Mouse (Mus musculus) C2C12 (cell line): ENCODE results near the gene Acly. TPM values are rescaled to one million over a fixed set of nuclear protein-coding genes. Genes with fewer than 3 reads are reported as not detected.
A peak's percentile ranks its signal among the peaks of the same experiment; 100 is the strongest.

Experiments
- H3K27me3 ChIP-seq: one replicate; pipeline ENCODE4 v1.6.1; 2011; ENCODE audit not compliant: control insufficient read depth, insufficient read depth, insufficient read length
- H3K36me3 ChIP-seq: one replicate; pipeline ENCODE4 v1.6.1; 2011; ENCODE audit not compliant: control insufficient read depth, insufficient read depth
- H3K4me3 ChIP-seq: one replicate; pipeline ENCODE4 v1.5.1; 2011; ENCODE audit warnings: mild to moderate bottlenecking, control low read depth; ENCODE audit not compliant: poor library complexity, insufficient read depth, severe bottlenecking
- H3K79me2 ChIP-seq: one replicate; pipeline ENCODE4 v1.6.1; 2011; ENCODE audit not compliant: control insufficient read depth, insufficient read depth
- H3K79me3 ChIP-seq: one replicate; pipeline ENCODE4 v1.6.1; 2011; ENCODE audit warnings: low read depth, control low read depth
- H3ac ChIP-seq: one replicate; pipeline ENCODE3; 2011; ENCODE audit warnings: low read depth; ENCODE audit not compliant: control insufficient read depth, insufficient read length
- CEBPB ChIP-seq: IDR thresholded peaks from one replicate; pipeline ENCODE4 v1.6.1; 2011; ENCODE audit warnings: low read depth, mild to moderate bottlenecking, control low read depth, moderate library complexity
- CTCF ChIP-seq: IDR thresholded peaks from one replicate; pipeline ENCODE4 v1.5.1; 2011; ENCODE audit not compliant: control insufficient read depth, insufficient read depth, insufficient read length
- FOSL1 ChIP-seq: IDR thresholded peaks from one replicate; pipeline ENCODE4 v1.8.0; 2011; ENCODE audit warnings: mild to moderate bottlenecking, low read length; ENCODE audit not compliant: poor library complexity, insufficient read depth, severe bottlenecking
- MAX ChIP-seq: IDR thresholded peaks from one replicate; pipeline ENCODE4 v1.6.1; 2011; ENCODE audit warnings: mild to moderate bottlenecking, control low read depth
- MYOD1 ChIP-seq: IDR thresholded peaks from one replicate; pipeline ENCODE4 v1.6.1; 2011; ENCODE audit warnings: low read depth; ENCODE audit not compliant: control insufficient read depth, insufficient read length
- MYOG ChIP-seq: IDR thresholded peaks from one replicate; pipeline ENCODE4 v1.6.1; 2011; ENCODE audit not compliant: control insufficient read depth, insufficient read length; ENCODE audit errors: extremely low read depth
- USF1 ChIP-seq: IDR thresholded peaks from one replicate; pipeline ENCODE4 v1.6.1; 2011; ENCODE audit warnings: low read depth, mild to moderate bottlenecking, control low read depth, moderate library complexity
- polyA plus RNA-seq: library from polyadenylated mRNA; unstranded; fragments of >200 nt; fragmentation: generic; extraction: Trizol; gene quantifications from one replicate; pipeline ENCODE4 v1.2.1, GENCODE M21; 2012; ENCODE audit warnings: missing spikeins

Gene Acly
- polyA plus RNA-seq, 1 experiment = 86.6 TPM

DNA sequence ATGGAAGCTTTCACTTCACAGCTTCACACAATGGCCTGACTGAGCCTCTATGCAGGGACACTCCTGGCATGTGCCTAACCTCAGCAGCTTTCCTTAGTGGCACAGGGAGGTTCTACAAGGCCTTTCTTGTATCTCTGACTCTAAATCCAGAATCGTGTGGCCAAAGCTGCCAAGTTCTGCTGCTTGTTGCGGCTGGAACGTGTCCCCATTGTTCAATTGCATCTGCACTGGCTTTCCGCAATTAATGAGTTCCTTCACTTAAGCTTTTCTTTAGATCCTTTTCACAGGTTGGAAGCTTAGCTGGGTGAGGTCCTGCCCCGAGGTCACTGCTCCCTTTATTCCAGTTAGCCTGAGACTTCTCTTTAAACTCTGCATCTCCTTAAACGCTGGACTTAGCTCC, 6.1 kb upstream of the Acly start:
- Histone ChIP-seq H3K27me3 (no peaks in the 10 kb centered on the region), H3K79me2 (no peaks in the 10 kb centered on the region), H3K4me3 (no peak overlapping the region), H3K36me3 (no peaks in the 10 kb centered on the region), H3K79me3 (no peaks in the 10 kb centered on the region), H3ac (no peak overlapping the region)
- TF ChIP-seq CEBPB = no peak
- TF ChIP-seq USF1 = no peak
- no peak for TF ChIP-seq MAX

GRCm38 (mm10) chr11:100528375-100529165, 770 bp upstream of the Acly start:
- TF ChIP-seq MAX = no peak
- no peak for TF ChIP-seq CTCF
- H3K27me3 ChIP-seq = no peaks in the 10 kb centered on the region

DNA sequence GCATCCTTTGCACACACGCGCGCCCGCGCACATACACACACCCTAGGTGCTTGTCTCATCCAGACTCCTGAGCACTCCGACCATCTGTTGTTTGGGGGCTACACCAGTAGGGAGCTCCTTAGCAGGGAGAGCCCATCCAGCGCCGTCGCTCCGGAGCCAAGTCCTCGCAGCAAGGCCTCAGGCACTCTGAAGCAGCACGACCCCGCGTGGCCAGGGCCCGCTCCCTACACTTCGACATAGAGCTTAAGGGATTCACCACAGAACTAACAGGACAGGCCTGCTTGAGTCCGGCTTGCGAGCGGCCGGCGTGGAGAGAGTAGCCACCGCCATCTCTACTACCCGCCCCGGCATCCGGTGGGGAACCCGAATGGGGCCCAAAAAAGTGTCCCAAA, 738 bp downstream of the Acly start:
- Histone ChIP-seq H3K79me2 (peaks cover 47% of the 10 kb centered on the region), H3K79me3 (peaks cover 28% of the 10 kb centered on the region), H3K36me3 (peaks cover 19% of the 10 kb centered on the region), H3K4me3 (peak overlapping the region; percentile 98), H3ac (peak overlapping the region; percentile 84), H3K27me3 (no peaks in the 10 kb centered on the region)
- TF ChIP-seq FOSL1 (no peak), CTCF (peak; percentile 2)

More at GRCm38 (mm10) chr11:100528375-100529165, 770 bp upstream of the Acly start:
- Histone ChIP-seq H3K36me3 (peaks cover 4% of the 10 kb centered on the region), H3ac (peak overlapping the region; percentile 38), H3K4me3 (no peak overlapping the region), H3K79me2 (peaks cover 40% of the 10 kb centered on the region), H3K79me3 (peaks cover 28% of the 10 kb centered on the region)

DNA sequence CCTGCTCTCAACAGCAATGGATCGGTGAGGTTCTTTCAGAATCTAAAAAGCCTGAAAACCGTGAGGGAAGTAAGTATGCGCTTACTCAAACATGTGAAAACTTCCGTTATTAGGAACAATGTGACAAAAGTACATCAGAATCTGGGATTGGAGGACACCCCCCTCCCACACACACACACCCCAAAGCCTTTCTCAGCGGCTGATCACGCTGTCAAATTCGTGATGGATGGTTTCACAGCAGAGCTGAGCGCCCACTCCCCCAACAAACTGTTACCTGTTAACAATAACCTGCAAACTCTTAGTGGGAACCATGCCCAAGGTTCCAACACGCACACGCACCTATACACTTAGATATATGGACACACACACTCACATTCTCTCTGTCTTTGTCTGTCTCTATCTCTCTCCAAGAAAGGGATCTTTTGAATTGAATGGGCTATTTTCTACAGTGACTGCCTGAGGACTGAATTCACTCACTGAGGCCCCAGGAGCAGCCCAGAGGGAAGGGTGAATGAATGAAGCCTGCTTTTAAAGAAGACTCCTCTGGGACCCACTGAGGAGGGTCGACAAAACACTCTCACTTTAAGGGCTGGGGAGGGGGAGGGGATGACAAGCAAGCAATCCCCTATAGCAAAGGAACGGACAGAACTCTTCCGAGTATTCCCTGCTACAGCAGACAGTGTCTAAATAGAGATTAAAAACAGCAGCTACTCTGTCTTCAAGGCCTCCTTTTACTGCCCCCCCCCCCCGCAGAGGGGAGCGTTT, 1.6 kb downstream of the Acly start:
- Histone ChIP-seq H3K36me3 (peaks cover 27% of the 10 kb centered on the region), H3K27me3 (no peaks in the 10 kb centered on the region), H3K79me2 (peaks cover 47% of the 10 kb centered on the region), H3ac (no peak overlapping the region), H3K4me3 (peak overlapping the region; percentile 98), H3K79me3 (peaks cover 28% of the 10 kb centered on the region)
- TF ChIP-seq CTCF (no peak), MYOD1 (no peak), MAX (no peak), CEBPB (no peak), USF1 (no peak), FOSL1 (no peak), MYOG (no peak)

- H3K27me3 ChIP-seq = no peaks in the 10 kb centered on the region
- H3ac ChIP-seq = no peak overlapping the region
- peaks cover 47% of the 10 kb centered on the region for H3K79me2 ChIP-seq
- H3K4me3 ChIP-seq = no peak overlapping the region
- peaks cover 38% of the 10 kb centered on the region for H3K36me3 ChIP-seq
- TF ChIP-seq MYOG (no peak), USF1 (no peak), FOSL1 (no peak), CEBPB (no peak), CTCF (no peak), MAX (no peak), MYOD1 (no peak)
- H3K79me3 ChIP-seq = peaks cover 28% of the 10 kb centered on the region
These were observed 2.7 kb downstream of the Acly start for GRCm38 (mm10) chr11:100524987-100525630.

- no peak overlapping the region for H3ac ChIP-seq
- H3K4me3 ChIP-seq = no peak overlapping the region
- no peaks in the 10 kb centered on the region for H3K27me3 ChIP-seq
- H3K79me3 ChIP-seq = peaks cover 28% of the 10 kb centered on the region
- TF ChIP-seq MYOG (no peak), MYOD1 (no peak), CTCF (no peak), FOSL1 (no peak), CEBPB (no peak), USF1 (no peak), MAX (no peak)
- peaks cover 50% of the 10 kb centered on the region for H3K79me2 ChIP-seq
- H3K36me3 ChIP-seq = peaks cover 45% of the 10 kb centered on the region
These were observed 3.4 kb downstream of the Acly start for GRCm38 (mm10) chr11:100524358-100524757.
